Mouse (Mus musculus): ENCODE data around the gene Selenot. TPM values are rescaled to one million over a fixed set of nuclear protein-coding genes. Genes with fewer than 3 reads are reported as not detected.
"Not testable (repeated sequence)": the region's sequence is repeated elsewhere in the genome, so short reads cannot be mapped to it uniquely, and the experiment has no call there.

Selenot gene
- total RNA-seq (2017), result 145 and 184 TPM in 2 replicates

GRCm38 (mm10) chr3:58576137-58577066 is at the start of gene Selenot:
Selenot (plus strand) TSS chr3:58576636.
- ATAC-seq (replicated peaks in 1 of 2; ENCODE audit: insufficient read depth in 1 of 2, low FRiP score in 2 of 2, low TSS enrichment in 1 of 2, low read depth in 1 of 2, poor library complexity in 2 of 2, severe bottlenecking in 2 of 2), result peak; percentile 90 to 92

DNA sequence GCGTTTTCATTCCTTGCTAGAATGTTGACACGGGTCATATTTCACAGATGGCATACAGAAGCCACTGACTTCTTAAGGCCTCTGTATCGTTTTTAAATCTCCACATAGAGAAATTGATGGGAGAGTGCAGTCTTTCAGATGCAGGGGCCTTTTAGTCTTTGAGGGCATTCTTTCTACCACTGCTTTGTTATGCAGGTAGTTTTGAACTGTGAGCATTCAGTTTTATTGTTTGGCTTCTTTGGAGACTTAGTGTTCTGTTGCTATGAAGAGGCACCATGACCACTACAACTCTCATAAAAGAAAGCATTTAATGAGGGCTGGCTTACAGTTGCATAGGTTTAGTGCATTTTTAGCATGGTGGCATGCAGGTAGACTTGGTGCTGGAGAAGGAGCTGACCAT is 39.9 kb upstream of the Selenot start:
- ATAC-seq (replicated peaks in 1 of 2; ENCODE audit: insufficient read depth in 1 of 2, low FRiP score in 2 of 2, low TSS enrichment in 1 of 2, low read depth in 1 of 2, poor library complexity in 2 of 2, severe bottlenecking in 2 of 2), result no peak

- no peak for ATAC-seq (replicated peaks in 1 of 2; ENCODE audit: insufficient read depth in 1 of 2, low FRiP score in 2 of 2, low TSS enrichment in 1 of 2, low read depth in 1 of 2, poor library complexity in 2 of 2, severe bottlenecking in 2 of 2)
These were observed 24.2 kb upstream of the Selenot start for GRCm38 (mm10) chr3:58552001-58552811.

GRCm38 (mm10) chr3:58556649-58557048 is 19.8 kb upstream of the Selenot start:
- peak; percentile 56 to 72 for ATAC-seq (replicated peaks in 1 of 2; ENCODE audit: insufficient read depth in 1 of 2, low FRiP score in 2 of 2, low TSS enrichment in 1 of 2, low read depth in 1 of 2, poor library complexity in 2 of 2, severe bottlenecking in 2 of 2)

GRCm38 (mm10) chr3:58559887-58560286 is 16.5 kb upstream of the Selenot start:
- peak in 1 of 2 experiments; percentile 42; a peak in 2 of 4 replicates for ATAC-seq (replicated peaks in 1 of 2; ENCODE audit: insufficient read depth in 1 of 2, low FRiP score in 2 of 2, low TSS enrichment in 1 of 2, low read depth in 1 of 2, poor library complexity in 2 of 2, severe bottlenecking in 2 of 2)

DNA sequence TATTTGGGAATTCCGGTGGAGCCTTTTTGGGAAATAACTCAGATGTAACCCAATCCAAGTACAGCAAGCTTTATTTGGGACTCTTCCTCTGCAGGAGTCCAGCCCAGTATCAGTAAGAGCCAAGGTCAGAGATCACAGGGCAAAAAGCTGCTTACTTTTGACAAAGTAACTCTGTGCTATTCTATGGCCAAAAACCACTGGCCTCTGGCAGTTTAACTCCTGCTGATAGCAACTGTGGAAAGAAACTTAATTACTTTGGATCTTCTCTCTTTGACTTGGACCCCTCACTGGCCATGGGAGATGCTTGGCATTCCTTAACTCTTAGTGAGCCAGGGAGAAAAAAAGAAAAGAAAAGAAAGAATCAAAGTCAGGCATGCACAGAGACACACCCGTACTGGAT is 15.0 kb upstream of the Selenot start:
- ATAC-seq (replicated peaks in 1 of 2; ENCODE audit: insufficient read depth in 1 of 2, low FRiP score in 2 of 2, low TSS enrichment in 1 of 2, low read depth in 1 of 2, poor library complexity in 2 of 2, severe bottlenecking in 2 of 2), result no peak

DNA sequence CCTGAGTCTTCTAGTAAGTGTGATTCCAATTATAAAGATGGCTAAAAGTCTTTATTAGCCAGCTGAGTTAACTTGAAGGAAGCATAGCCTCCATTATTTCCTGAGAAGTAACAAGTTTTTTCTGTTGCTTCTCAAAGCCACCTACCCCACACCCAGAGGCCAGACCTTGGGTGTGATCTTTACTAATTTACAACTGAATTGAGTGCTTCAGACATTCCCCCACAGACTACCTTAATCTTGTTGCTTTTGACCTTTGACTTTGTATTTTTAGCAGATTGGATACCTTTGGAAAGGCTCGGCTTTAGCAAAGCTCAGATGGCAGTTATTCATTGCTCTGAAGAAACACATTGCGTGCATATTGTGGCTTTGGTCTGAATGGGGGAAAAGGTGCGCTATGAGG is 5.6 kb upstream of the Selenot start:
- ATAC-seq (replicated peaks in 1 of 2; ENCODE audit: insufficient read depth in 1 of 2, low FRiP score in 2 of 2, low TSS enrichment in 1 of 2, low read depth in 1 of 2, poor library complexity in 2 of 2, severe bottlenecking in 2 of 2), result no peak

DNA sequence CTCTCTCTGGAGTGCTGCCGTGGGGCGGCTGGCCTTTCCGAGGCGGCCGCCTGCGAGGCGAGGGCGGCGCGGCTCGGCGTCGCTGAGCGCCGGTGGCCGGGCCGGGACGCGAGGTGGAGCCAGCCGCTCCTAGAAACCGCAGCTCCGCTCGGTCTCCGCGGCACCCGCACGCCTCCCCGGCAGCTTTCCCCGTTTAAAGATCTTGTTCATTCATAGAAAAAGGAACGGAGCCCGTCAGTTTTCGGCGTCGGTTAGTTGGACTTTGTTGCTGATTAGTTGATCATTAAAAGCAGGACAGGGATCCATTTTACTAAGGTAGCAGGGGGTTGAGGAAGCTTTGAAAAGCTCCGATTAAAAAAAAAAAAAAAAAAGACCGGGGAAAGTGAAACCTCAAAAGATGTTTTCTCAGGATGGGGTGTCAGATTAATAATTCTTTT is 649 bp downstream of the Selenot start:
- ATAC-seq (replicated peaks in 1 of 2; ENCODE audit: insufficient read depth in 1 of 2, low FRiP score in 2 of 2, low TSS enrichment in 1 of 2, low read depth in 1 of 2, poor library complexity in 2 of 2, severe bottlenecking in 2 of 2), result peak; percentile 6 to 41; a peak in 2 of 4 replicates

- no peak for ATAC-seq (replicated peaks in 1 of 2; ENCODE audit: insufficient read depth in 1 of 2, low FRiP score in 2 of 2, low TSS enrichment in 1 of 2, low read depth in 1 of 2, poor library complexity in 2 of 2, severe bottlenecking in 2 of 2)
These were observed 1.1 kb downstream of the Selenot start for GRCm38 (mm10) chr3:58577506-58578050.

GRCm38 (mm10) chr3:58581530-58581929 is 5.1 kb downstream of the Selenot start:
- peak; percentile 51 to 61; a peak in 3 of 4 replicates for ATAC-seq (replicated peaks in 1 of 2; ENCODE audit: insufficient read depth in 1 of 2, low FRiP score in 2 of 2, low TSS enrichment in 1 of 2, low read depth in 1 of 2, poor library complexity in 2 of 2, severe bottlenecking in 2 of 2)

DNA sequence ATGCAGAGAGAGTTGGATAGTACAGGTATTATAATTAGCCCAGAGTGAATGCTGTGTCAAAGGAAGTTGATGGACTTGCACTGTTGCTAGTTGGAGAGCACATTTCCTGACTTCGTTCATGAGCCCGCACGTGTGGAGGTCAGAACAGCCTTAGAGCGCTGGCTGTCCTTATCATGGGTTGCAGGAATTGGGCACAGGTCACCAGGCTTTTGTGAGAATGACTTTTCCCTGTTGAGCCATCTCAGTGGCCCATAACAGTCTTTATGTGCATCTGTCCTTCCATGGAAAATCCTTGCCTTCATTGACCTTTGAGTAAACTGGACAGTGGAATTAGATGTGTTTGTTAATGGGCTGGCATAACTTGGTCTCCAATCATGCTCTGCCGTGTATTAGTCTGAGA is 5.9 kb downstream of the Selenot start:
- ATAC-seq (replicated peaks in 1 of 2; ENCODE audit: insufficient read depth in 1 of 2, low FRiP score in 2 of 2, low TSS enrichment in 1 of 2, low read depth in 1 of 2, poor library complexity in 2 of 2, severe bottlenecking in 2 of 2), result peak in 1 of 2 experiments; percentile 30; a peak in 1 of 4 replicates

DNA sequence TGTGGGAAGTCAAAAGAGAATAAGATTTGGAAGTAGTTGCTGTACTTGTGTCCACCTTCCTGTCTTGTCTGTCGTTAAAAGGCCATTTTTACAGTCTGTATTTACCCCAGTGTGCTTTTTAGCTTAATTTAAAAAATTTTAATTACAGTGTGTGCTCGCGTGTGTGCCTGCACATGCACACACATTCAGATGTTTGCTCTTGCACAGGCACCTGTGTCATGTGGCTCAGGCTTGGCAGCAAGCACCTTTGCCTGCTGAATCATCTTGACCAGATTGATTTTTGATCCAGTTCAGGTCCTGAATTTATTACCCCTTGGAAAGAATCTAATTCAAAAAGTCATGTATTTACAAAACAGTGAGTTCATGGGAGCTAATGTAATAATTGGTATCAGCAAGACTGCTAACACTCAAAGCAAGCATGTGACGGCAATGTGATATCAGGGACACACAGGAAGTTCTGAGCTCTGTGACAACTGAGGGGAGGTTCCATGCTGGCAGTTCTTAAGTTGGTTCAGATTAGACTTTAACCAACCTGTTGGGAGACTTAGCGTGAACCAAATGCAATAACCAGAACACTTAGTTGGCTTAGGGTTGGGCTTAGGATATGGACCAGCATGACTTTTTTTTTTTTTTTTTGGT is 6.5 kb downstream of the Selenot start:
- peak in 1 of 2 experiments; percentile 30; a peak in 1 of 4 replicates for ATAC-seq (replicated peaks in 1 of 2; ENCODE audit: insufficient read depth in 1 of 2, low FRiP score in 2 of 2, low TSS enrichment in 1 of 2, low read depth in 1 of 2, poor library complexity in 2 of 2, severe bottlenecking in 2 of 2)

- not testable (repeated sequence) for ATAC-seq (replicated peaks in 1 of 2; ENCODE audit: insufficient read depth in 1 of 2, low FRiP score in 2 of 2, low TSS enrichment in 1 of 2, low read depth in 1 of 2, poor library complexity in 2 of 2, severe bottlenecking in 2 of 2)
These were observed 14.1 kb downstream of the Selenot start for GRCm38 (mm10) chr3:58590544-58590943.

DNA sequence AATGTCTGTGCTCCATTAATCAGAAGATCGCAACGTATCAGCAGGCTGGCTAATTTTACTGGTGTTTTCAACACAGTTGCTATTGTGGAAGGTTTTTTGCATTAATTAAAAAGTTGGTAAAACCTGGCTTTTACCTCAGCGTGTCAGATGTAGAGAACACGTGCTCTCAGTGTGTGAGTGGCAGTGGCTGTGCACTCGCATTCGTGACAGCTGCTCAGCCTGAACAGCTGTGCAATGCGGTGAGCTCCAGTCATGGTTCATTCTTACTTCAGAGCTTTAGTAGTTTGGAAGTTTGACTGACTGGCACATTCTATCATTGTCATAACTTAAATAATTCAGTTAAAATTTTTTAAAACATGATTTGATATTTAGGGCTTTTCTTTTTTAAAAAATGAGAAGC is 16.2 kb downstream of the Selenot start:
- ATAC-seq (replicated peaks in 1 of 2; ENCODE audit: insufficient read depth in 1 of 2, low FRiP score in 2 of 2, low TSS enrichment in 1 of 2, low read depth in 1 of 2, poor library complexity in 2 of 2, severe bottlenecking in 2 of 2), result not testable (repeated sequence)

DNA sequence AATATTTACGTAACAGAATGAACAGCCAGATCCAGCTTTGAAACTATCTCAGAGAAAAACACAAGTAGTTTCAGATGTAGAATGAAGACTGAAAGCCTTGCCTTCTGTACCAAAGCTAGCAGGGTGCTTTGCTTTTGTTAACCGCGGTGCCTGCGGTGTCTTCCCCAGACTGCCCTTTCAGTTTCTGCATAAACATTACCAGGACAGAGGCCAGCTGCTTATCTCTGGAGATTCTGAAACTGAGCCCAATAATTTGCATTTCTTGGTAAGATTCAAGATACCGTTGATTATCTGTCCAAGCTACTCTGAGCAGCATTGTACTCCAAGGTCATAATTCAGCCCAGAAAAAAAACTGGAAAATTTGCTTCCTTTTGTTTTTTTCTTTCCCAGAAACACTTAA is 17.2 kb downstream of the Selenot start:
- no peak for ATAC-seq (replicated peaks in 1 of 2; ENCODE audit: insufficient read depth in 1 of 2, low FRiP score in 2 of 2, low TSS enrichment in 1 of 2, low read depth in 1 of 2, poor library complexity in 2 of 2, severe bottlenecking in 2 of 2)

DNA sequence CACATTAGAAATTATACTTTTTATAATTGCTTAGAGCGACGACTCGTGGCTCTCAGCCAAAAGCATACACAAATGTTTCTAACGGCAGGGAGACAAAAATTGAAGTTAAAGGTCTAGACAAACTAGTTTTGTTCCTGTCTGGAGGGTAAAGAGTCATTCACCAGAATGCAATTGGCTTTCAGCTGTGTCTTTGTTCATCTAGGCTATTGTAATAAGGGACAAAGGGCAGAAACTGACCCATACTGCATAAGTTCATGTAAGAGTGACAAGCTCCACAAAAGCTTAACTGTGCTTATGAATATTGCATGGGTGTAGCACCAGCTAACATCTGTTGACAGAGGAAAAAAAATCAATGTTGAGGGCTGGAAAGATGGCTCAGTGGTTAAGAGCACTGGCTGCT is 32.1 kb downstream of the Selenot start:
- no peak for ATAC-seq (replicated peaks in 1 of 2; ENCODE audit: insufficient read depth in 1 of 2, low FRiP score in 2 of 2, low TSS enrichment in 1 of 2, low read depth in 1 of 2, poor library complexity in 2 of 2, severe bottlenecking in 2 of 2)

- ATAC-seq (replicated peaks in 1 of 2; ENCODE audit: insufficient read depth in 1 of 2, low FRiP score in 2 of 2, low TSS enrichment in 1 of 2, low read depth in 1 of 2, poor library complexity in 2 of 2, severe bottlenecking in 2 of 2), result no peak
These were observed 33.5 kb downstream of the Selenot start for GRCm38 (mm10) chr3:58609985-58610384.
